Mouse (Mus musculus) leukemia stem cell, adult 10-12 weeks (primary cell): ENCODE measurements around the gene Tspear. TPM values are rescaled to one million over a fixed set of nuclear protein-coding genes. Genes with fewer than 3 reads are reported as not detected.

ENCODE experiments used
- polyA plus RNA-seq: library from polyadenylated mRNA; stranded (reverse); fragments of >175 nt; gene quantifications from 2 replicates; pipeline ENCODE4 v1.2.3, GENCODE M21; 2012; ENCODE audit warnings: low replicate concordance

The Tspear gene
- polyA plus RNA-seq = 0.10 and 0.16 TPM in 2 replicates

GRCm38 (mm10) chr10:77685895-77686664, at the start of gene Tspear:
Tspear (plus strand) TSS chr10:77686569.

GRCm38 (mm10) chr10:77690356-77690807, 4.0 kb downstream of the Tspear start, which contains the start of gene Gm19402:
Gm19402 (minus strand) TSS chr10:77690757.

GRCm38 (mm10) chr10:77697133-77697532, 10.8 kb downstream of the Tspear start, which contains the start of gene Gm9508:
Gm9508 (minus strand) TSS chr10:77697233.

GRCm38 (mm10) chr10:77706326-77706725, 20.0 kb downstream of the Tspear start, which contains the start of gene Gm10272:
Gm10272 (plus strand) TSS chr10:77706626.

GRCm38 (mm10) chr10:77711157-77711556, 24.8 kb downstream of the Tspear start, which contains the start of gene Gm10024:
Gm10024 (plus strand) TSS chr10:77711457.

GRCm38 (mm10) chr10:77715507-77715906, 29.1 kb downstream of the Tspear start, which contains the start of gene Gm10142:
Gm10142 (plus strand) TSS chr10:77715807.

GRCm38 (mm10) chr10:77720299-77720698, 33.9 kb downstream of the Tspear start, which contains the start of gene Krtap12-1:
Krtap12-1 (plus strand) TSS chr10:77720599.

GRCm38 (mm10) chr10:77726186-77726585, 39.8 kb downstream of the Tspear start, which contains the start of gene Gm10100:
Gm10100 (plus strand) TSS chr10:77726486.

GRCm38 (mm10) chr10:77741924-77742688, 55.7 kb downstream of the Tspear start, which contains the start of gene Gm18596:
Gm18596 (minus strand) TSS chr10:77742638.

GRCm38 (mm10) chr10:77751254-77751653, 64.9 kb downstream of the Tspear start, which contains the start of gene Gm9736:
Gm9736 (minus strand) TSS chr10:77751354.

GRCm38 (mm10) chr10:77759582-77759981, 73.2 kb downstream of the Tspear start, which contains the start of gene Gm3233:
Gm3233 (minus strand) TSS chr10:77759682.

GRCm38 (mm10) chr10:77771225-77771624, 84.9 kb downstream of the Tspear start, which contains the start of gene Gm3238:
Gm3238 (minus strand) TSS chr10:77771325.

GRCm38 (mm10) chr10:77776844-77777243, 90.5 kb downstream of the Tspear start, which contains the start of gene Gm7138:
Gm7138 (minus strand) TSS chr10:77776944.

GRCm38 (mm10) chr10:77782442-77782841, 96.1 kb downstream of the Tspear start, which contains the start of gene Gm3250:
Gm3250 (minus strand) TSS chr10:77782542.

GRCm38 (mm10) chr10:77787876-77788275, 101.5 kb downstream of the Tspear start, which contains the start of gene Gm7137:
Gm7137 (minus strand) TSS chr10:77788200.

GRCm38 (mm10) chr10:77794976-77795375, 108.6 kb downstream of the Tspear start, which contains the start of gene Gm9639:
Gm9639 (minus strand) TSS chr10:77795076.

GRCm38 (mm10) chr10:77798921-77799508, 112.6 kb downstream of the Tspear start, which contains the start of gene Gm19668:
Gm19668 (minus strand) TSS chr10:77799133.

GRCm38 (mm10) chr10:77811743-77812142, 125.4 kb downstream of the Tspear start, which contains the start of gene Gm9507:
Gm9507 (minus strand) TSS chr10:77811843.

GRCm38 (mm10) chr10:77814382-77814781, 128.0 kb downstream of the Tspear start, which contains the start of gene Gm2696:
Gm2696 (plus strand) TSS chr10:77814682.

GRCm38 (mm10) chr10:77826951-77827350, 140.6 kb downstream of the Tspear start, which contains the start of gene Krtap10-4:
Krtap10-4 (minus strand) TSS chr10:77827095.

GRCm38 (mm10) chr10:77835647-77836046, 149.3 kb downstream of the Tspear start, which contains the start of gene Krtap10-10:
Krtap10-10 (plus strand) TSS chr10:77835947.

GRCm38 (mm10) chr10:77846503-77846902, 160.1 kb downstream of the Tspear start, which contains the start of gene Gm36176:
Gm36176 (plus strand) TSS chr10:77846803.

